Mouse (Mus musculus) G1E-ER4 (cell line): ENCODE data around the gene Olfr433. TPM values are rescaled to one million over a fixed set of nuclear protein-coding genes. Genes with fewer than 3 reads are reported as not detected.

ENCODE experiments used
- GATA1 ChIP-seq: IDR thresholded peaks from one replicate; pipeline ENCODE4 v1.8.0; 2012; ENCODE audit warnings: low read length, inconsistent platforms
- polyA plus RNA-seq: library from polyadenylated mRNA; stranded (reverse); fragments of >175 nt; gene quantifications from 2 replicates; pipeline ENCODE4 v1.2.3, GENCODE M21; 2012

Olfr433 gene
- not detected in 2 replicates for polyA plus RNA-seq

DNA sequence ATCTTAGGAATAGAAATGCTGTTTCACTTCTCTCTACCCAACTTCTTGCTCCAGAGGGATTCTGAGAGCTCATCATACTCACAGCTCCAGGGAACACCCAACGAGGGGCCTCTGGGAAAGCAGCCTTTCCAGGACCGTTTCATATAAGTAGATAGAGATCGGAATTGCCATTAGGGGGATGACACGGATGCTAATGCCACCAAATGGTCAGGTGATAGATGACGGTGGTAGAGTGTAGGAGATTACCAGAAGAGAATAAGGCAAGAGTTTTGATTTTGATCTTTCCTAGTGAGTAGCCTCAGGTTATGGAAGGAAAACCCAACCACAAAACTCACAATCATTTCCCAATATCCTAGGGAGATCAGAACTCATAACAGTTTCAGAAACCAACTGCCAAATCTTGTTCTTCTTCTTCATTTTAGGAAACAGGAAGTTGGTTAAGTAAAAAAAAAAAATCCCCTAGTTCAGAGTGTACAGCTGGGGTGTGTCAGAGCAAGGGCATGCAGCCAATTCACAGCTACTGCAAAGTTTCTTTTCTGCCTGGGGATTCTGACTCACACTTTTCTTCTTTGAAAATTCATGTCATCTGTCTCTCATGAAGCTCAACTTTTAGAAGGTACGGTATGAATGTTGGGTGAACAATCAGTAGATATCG lies at the start of gene Olfr433:
TSS of gene Olfr433 (plus strand) at position 183 of the 655 bp plus-strand sequence.
- TF ChIP-seq GATA1 = no peak

DNA sequence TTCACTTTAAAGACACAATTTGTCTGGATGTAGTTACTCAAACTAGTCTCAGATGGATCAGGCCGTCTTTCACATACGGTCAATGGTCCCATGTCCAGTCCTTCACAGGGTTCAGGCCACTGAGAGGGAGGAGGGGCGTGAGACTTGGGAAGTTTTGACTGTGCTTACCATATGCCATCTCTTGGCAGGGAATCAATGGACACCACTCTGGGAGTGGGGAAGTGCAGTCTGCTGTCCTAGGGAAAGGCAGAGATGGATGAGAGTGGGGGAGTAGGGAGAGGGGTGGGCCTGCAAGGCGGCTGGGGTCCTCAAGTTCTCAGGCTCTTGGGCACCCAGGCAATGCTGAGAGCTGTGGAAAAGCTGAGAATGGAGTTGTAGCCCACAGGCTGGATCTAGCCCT lies 45.5 kb upstream of the Olfr433 start:
- no peak for TF ChIP-seq GATA1

DNA sequence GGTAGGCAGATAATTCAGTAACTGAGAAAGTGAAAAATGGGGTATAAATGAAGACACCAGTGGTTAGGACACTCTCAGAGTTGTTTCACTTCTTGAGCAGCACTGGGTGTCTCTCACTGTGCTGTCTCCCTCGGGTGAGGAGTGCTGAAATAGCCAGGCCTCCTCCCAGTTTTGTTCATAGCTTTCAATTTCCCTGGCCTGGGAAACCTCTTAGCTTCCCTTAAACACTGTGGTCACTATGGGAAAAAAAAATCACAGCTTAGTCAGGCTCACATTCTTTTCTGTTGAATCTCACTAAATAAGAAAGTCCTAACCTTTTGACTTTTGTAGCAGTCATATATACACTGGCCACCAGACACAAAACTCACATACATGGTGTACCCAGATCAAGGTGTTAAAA lies 8.8 kb upstream of the Olfr433 start, which contains the start of gene Ifi205:
TSS of gene Ifi205 (minus strand) at position 113 of the 400 bp plus-strand sequence.
- TF ChIP-seq GATA1 = no peak

DNA sequence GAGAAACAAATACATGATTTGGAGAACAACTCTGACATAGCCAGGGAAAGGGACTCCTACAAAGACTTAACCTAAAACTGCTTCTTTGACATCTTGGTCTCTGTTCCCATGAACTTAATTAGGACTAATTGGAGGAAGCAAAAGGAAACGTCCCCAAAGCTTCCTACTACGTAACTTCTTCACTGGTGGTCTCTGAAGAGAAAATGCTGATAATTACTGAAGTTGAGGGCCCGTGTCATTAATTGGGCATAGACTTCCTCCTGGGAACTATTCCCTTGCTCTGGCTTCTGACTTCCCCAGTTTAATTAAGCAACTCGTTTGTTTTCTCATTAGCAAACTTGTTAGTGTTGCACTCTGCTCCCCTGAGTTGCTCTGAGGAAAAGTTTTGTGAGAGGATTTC lies 4.7 kb upstream of the Olfr433 start:
- no peak for TF ChIP-seq GATA1

DNA sequence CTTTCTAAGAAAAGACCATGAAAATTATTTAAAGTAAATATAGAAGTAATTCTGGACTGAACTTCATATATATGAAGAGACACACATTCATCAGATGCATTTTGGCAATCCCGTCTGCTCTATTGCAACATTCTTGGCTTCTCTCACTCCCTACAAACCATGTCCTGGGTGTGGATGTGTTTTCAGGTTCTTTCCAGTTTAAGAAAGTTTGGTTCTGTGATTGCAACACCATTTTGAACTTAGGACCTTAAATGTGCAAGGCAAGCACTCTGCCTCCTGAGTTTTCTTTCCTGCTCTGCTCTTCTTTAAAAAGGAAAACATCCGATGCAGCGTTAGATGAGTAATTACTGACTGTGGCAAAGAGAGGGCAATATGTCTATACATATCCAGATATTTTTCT lies 2.0 kb upstream of the Olfr433 start:
- no peak for TF ChIP-seq GATA1

DNA sequence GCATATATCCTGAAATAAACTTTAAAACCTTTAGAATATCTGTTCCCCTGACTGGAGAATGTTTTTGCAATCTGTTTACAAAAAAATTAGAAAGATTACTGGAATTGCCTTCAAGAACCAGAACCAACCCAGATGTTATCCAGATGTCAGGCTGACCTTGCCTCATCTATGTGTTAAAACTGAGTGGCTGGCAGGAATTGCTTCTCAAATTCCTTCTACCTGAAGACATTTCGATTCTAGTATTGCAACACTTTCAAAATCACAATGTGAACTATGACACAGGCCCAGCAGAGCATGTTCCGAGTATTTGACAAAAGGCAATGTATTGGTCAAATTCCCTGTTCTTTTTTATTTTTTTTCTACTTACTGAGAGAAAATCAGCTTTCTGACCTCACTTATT lies 3.9 kb downstream of the Olfr433 start:
- TF ChIP-seq GATA1 = no peak

DNA sequence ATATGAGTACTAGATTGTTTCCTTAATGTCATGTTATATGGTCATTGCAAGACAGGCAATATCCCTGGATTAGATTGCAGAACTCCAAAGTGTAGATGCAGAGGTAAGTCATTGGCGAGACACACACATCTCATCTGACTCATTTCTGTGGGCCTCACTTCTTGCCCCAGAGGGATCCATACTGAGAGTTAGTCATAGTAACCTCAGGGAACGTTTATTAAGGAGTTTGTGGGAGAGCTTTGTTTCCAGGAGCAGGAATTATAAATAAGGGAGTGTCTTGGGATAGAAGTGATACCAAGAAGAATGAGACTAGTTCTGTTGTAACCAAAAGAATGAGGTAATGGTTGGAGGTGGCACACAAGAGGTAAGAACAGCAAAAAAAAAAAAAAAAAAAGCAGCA lies 8.4 kb downstream of the Olfr433 start, which contains the start of gene Olfr432:
TSS of gene Olfr432 (plus strand) at position 313 of the 400 bp plus-strand sequence.
- TF ChIP-seq GATA1 = no peak

DNA sequence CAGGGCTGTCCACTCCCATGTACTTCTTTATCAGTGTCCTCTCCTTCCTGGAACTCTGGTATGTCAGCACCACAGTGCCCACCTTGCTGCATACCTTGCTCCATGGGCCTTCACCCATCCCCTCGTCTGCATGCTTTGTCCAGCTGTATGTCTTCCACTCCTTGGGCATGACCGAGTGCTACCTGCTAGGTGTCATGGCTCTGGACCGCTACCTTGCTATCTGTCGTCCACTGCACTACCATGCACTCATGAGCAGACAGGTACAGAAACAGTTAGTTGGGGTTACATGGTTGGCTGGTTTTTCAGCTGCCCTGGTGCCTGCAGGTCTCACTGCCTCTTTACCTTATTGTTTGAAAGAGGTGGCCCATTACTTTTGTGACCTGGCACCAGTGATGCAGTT lies 10.0 kb downstream of the Olfr433 start:
- TF ChIP-seq GATA1 = no peak

DNA sequence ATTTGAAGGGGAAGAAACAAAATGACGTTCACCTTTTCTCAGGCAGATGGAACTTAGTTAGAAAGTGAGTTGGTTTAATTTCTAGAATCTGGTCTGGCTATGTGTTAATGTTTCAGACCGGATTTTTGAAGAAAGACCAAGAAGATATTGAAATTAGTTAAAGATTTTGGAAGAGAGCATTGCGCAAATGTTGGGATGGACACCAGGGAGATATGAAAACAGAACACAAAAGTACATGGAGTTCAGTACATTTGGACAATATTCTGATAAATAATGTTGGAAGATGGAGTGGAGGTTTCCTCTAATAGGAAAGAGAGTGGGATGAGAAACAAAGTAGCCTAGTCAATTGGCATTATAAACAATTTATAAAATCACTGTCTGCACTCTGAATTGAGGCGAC lies 11.0 kb downstream of the Olfr433 start:
- TF ChIP-seq GATA1 = no peak

DNA sequence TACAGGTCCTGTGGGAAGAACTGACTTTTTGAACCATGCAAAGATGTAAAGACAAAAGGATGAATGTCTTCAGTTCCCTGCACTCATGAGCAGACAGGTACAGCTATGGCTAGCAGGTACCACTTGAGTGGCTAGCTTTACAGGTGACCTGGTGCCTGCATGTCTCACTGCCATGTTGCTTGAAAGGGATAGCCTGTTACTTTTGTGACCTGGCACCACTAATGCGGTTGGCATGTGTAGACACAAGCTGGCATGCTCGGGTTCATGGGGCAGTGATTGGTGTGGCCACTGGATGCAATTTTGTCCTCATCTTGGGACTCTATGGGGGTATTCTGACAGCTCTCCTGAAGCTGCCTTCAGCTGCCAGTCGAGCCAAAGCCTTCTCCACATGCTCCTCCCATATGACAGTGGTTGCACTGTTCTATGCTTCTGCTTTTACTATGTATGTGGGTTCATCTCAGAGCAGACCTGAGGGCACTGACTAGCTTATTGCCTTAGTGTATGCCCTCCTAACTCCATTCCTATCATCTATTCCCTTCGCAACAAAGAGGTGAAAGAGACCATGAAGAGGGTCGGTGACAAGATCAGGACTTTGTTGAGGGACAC lies 11.5 kb downstream of the Olfr433 start:
- TF ChIP-seq GATA1 = no peak

DNA sequence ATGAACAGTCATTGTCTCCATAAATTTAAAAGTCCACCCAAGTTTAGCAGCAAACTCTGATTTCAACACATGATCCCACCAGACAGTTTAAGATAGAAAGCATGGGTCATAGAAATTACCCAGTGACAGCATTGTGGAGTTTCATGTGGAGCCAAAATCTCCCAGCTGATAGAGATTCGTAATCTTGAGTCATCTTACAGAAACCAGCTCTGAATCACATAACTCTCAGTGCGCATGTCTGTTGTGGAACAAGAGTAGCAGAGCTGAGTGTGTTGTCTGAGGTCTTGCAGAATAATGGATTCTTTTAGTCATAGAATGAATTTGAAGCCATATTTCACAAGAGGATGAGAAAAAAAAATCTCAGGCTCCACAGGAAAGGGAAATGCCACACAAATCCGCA lies 12.5 kb downstream of the Olfr433 start:
- TF ChIP-seq GATA1 = no peak

DNA sequence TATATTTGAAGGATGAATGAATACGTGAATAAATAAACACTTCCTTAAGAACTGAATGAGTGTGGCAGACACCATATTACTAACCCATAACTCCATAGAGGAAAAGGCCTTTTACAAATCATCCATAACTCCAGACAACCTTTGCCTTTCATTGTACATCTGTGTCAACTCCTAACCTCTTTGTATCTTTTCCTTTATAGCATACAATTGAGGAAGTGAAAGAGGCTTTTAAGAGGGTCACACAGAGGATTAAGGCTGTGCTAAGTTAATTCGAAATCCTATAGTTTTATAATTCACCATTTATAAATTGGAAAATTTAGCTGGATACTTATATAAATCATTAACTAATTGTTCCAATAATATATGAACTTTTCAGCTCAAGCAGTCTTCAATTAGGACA lies 14.7 kb downstream of the Olfr433 start:
- no peak for TF ChIP-seq GATA1

DNA sequence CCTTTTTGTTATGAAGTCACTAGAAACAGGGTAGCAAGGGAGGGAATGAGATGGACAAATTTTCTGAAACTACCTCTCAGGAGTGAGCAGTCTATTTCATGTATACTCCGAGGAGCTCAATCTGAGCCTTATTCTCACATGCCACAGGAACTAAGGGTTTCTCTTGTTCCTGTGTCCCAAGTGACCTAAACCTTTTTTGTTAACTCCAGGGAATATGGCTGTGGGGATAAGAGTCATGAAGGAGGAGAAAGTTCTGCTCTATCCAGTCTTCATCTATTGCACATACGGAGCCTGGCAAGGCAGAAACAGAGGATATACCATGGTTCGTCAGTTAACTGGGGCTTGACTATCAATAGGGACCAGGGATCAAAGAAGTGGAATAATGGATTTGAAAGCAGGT lies 25.8 kb downstream of the Olfr433 start, which contains the start of gene Olfr430:
TSS of gene Olfr430 (plus strand) at position 301 of the 400 bp plus-strand sequence.
- TF ChIP-seq GATA1 = no peak

DNA sequence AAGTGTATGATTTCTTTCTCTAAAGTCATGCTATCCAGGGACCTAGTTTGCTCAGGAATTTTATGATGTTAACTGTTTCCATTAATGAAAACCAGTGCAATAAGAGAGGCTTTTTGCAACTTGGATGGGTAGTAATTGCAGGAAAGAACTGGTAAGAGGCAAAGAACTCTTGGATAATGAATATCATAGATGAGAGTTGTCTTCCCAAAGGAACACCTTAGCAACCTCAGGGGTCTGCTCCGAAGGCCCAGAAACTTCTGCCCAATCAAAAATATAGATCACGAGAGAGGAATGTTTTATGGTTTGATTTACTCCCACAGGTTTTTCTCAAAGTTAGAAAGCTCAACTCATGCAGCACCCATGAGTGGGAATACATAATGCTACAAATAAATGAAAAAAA lies 43.5 kb downstream of the Olfr433 start, which contains the start of gene Olfr429:
TSS of gene Olfr429 (plus strand) at position 301 of the 400 bp plus-strand sequence.
- TF ChIP-seq GATA1 = no peak

Other genes with a start within 250 kb of the Olfr433 start
- gene Ifi211, start 127.7 kb upstream of the Olfr433 start, polyA plus RNA-seq = not detected in 2 replicates
- not detected in 2 replicates for gene Mndal, start 98.2 kb upstream of the Olfr433 start, polyA plus RNA-seq
- gene Ifi203, start 98.0 kb upstream of the Olfr433 start, polyA plus RNA-seq = not detected in 2 replicates
- not detected in 2 replicates for gene Ifi202b, start 58.0 kb upstream of the Olfr433 start, polyA plus RNA-seq
- gene Ifi205, start 8.9 kb upstream of the Olfr433 start, polyA plus RNA-seq = not detected in 2 replicates
- gene Olfr432, start 8.5 kb downstream of the Olfr433 start, polyA plus RNA-seq = not detected in 2 replicates
- gene Olfr430, start 25.9 kb downstream of the Olfr433 start, polyA plus RNA-seq = not detected in 2 replicates
- not detected in 2 replicates for gene Olfr429, start 43.6 kb downstream of the Olfr433 start, polyA plus RNA-seq
- gene Olfr427, start 56.2 kb downstream of the Olfr433 start, polyA plus RNA-seq = not detected in 2 replicates
- gene Olfr231, start 80.5 kb downstream of the Olfr433 start, polyA plus RNA-seq = not detected in 2 replicates
- gene Olfr424, start 90.8 kb downstream of the Olfr433 start, polyA plus RNA-seq = not detected in 2 replicates
- not detected in 2 replicates for gene Olfr420, start 114.9 kb downstream of the Olfr433 start, polyA plus RNA-seq
- 2.9 and 3.0 TPM in 2 replicates for gene Spta1, start 132.1 kb downstream of the Olfr433 start, polyA plus RNA-seq
- gene Olfr419, start 211.4 kb downstream of the Olfr433 start, polyA plus RNA-seq = not detected in 2 replicates